Comparison of ENCODE assay signal across 8 mouse cellular contexts in the genomic region with DNA sequence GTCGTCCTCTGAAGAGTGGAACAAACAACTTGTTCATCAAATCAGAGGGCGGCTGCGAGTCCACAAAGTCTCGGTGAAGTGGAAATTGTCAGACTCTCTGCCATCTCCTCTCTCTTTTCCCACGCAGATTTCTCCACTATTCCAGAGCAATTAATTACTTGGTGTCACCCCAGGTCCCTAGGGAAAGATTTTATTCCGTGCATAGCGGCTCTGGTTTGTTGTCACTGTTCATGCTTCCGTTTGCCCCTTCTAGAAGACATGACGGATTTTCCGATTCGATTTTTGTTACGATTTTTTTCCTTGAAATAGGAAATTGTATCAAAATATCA. TPM values are rescaled to one million over a fixed set of nuclear protein-coding genes. Genes with fewer than 3 reads are reported as not detected.
DNase-seq lines count a peak whose midpoint lies in the region; ATAC-seq and TF ChIP-seq lines count a peak whose summit lies in the region.

No protein-coding gene starts in this region.

- ATAC-seq in liver, embryonic 12.5 days, result no peak
- ATAC-seq in stomach, postnatal 0 days (ENCODE audit: low FRiP score, low TSS enrichment), result no peak

- intact Hi-C loops in gastrocnemius, adult 2 months (cut with DNase I), result no loop called here

- H3K4me3 ChIP-seq in gastrocnemius, adult 2 months, result peak overlapping the region; percentile 87
- peak overlapping the region; percentile 93 for H3K4me3 ChIP-seq in testis, adult 2 months (ENCODE audit: control insufficient read depth, low read depth, low read length)
- H3K4me3 ChIP-seq in liver, embryonic 12.5 days, result peak overlapping the region; percentile 96
- peak overlapping the region; percentile 88 for H3K4me3 ChIP-seq in stomach, postnatal 0 days (ENCODE audit: low read depth, low read length)

- 6% methylated on average over 12 of the region's 12 CpGs for WGBS in liver, embryonic 12.5 days (ENCODE audit: insufficient replicate concordance)
- 5% methylated on average over 12 of the region's 12 CpGs for WGBS in stomach, postnatal 0 days

- no peak for DNase-seq in gastrocnemius, adult 2 months
- no peak for DNase-seq in gastrocnemius, postnatal 25 days
- no peak for DNase-seq in testis, postnatal 14 days (ENCODE audit: low spot score)
- no peak for DNase-seq in stomach, postnatal 0 days (ENCODE audit: low spot score)
- no peak for DNase-seq in thymus, adult 18-20 months
- DNase-seq in retina, postnatal 1 day, result no peak

- no peaks in the 10 kb centered on the region for H3K9me3 ChIP-seq in liver, embryonic 12.5 days (replicated peaks)
- no peaks in the 10 kb centered on the region for H3K9me3 ChIP-seq in stomach, postnatal 0 days (ENCODE audit: control insufficient read depth, low read length)

- H3K4me2 ChIP-seq in liver, embryonic 12.5 days, result peak overlapping the region; percentile 89
- peak overlapping the region; percentile 92 for H3K4me2 ChIP-seq in stomach, postnatal 0 days (replicated peaks; ENCODE audit: low read depth)

- no peaks in the 10 kb centered on the region for H3K36me3 ChIP-seq in testis, adult 2 months (ENCODE audit: control insufficient read depth, insufficient read depth, low read length)
- peaks cover 11% of the 10 kb centered on the region; the same call in 1 of the 2 replicates for H3K36me3 ChIP-seq in liver, embryonic 12.5 days
- H3K36me3 ChIP-seq in stomach, postnatal 0 days (ENCODE audit: control insufficient read depth, insufficient read depth, low read length), result no peaks in the 10 kb centered on the region

- no peak for TF ChIP-seq CTCF in gastrocnemius, adult 2 months (IDR thresholded peaks at IDR 0.05)
- no peak for TF ChIP-seq CTCF in testis, adult 2 months (IDR thresholded peaks at IDR 0.05; ENCODE audit: control insufficient read depth, insufficient read depth, insufficient replicate concordance, low read depth, low read length)
- no peak for TF ChIP-seq CTCF in stomach, postnatal 0 days (IDR thresholded peaks at IDR 0.05; ENCODE audit: low read depth)

- TF ChIP-seq EP300 in stomach, postnatal 0 days (optimal IDR thresholded peaks at IDR 0.05), result no peak

- no peaks in the 10 kb centered on the region for H3K27me3 ChIP-seq in testis, adult 2 months (ENCODE audit: control insufficient read depth, insufficient read depth, low read length)
- no peaks in the 10 kb centered on the region for H3K27me3 ChIP-seq in liver, embryonic 12.5 days (replicated peaks)
- no peaks in the 10 kb centered on the region for H3K27me3 ChIP-seq in stomach, postnatal 0 days (ENCODE audit: control insufficient read depth, insufficient read depth, low read length)

- peak overlapping the region; percentile 95 for H3K9ac ChIP-seq in liver, embryonic 12.5 days
- peak overlapping the region; percentile 80 for H3K9ac ChIP-seq in stomach, postnatal 0 days (ENCODE audit: low read length)

- peak overlapping the region; percentile 98 for H3K27ac ChIP-seq in gastrocnemius, adult 2 months
- peak overlapping the region; percentile 96 for H3K27ac ChIP-seq in testis, adult 2 months (ENCODE audit: control insufficient read depth, insufficient read depth, low read depth, low read length)
- H3K27ac ChIP-seq in liver, embryonic 12.5 days, result peak overlapping the region; percentile 93
- peak overlapping the region; percentile 98 for H3K27ac ChIP-seq in stomach, postnatal 0 days (replicated peaks)

- no peaks in the 10 kb centered on the region; the same call in 1 of the 2 replicates for H3K4me1 ChIP-seq in testis, adult 2 months (ENCODE audit: control insufficient read depth, insufficient read depth, low read length)
- peaks cover 31% of the 10 kb centered on the region for H3K4me1 ChIP-seq in liver, embryonic 12.5 days
- H3K4me1 ChIP-seq in stomach, postnatal 0 days (replicated peaks; ENCODE audit: control insufficient read depth, insufficient read depth), result peaks cover 3% of the 10 kb centered on the region; the same call in 1 of the 2 replicates

- TF ChIP-seq POLR2A in testis, adult 2 months (IDR thresholded peaks at IDR 0.05; ENCODE audit: control insufficient read depth, low read depth, low read length), result no peak

RNA-seq across cellular contexts. Expression of gene Cdc5l, which starts 0.7 kb away (rescaled TPM):
- 10 to 100 TPM; 39.5 to 41.3 TPM for total RNA-seq in gastrocnemius, adult 2 months (2021)
- total RNA-seq in gastrocnemius, postnatal 25 days (2021), result 10 to 100 TPM; 32.9 to 33.3 TPM
- 9.3 and 9.8 TPM in 2 replicates for polyA plus RNA-seq in testis, adult 2 months (2012; rRNA removed)
- 39.3 and 40.2 TPM in 2 replicates for polyA plus RNA-seq in liver, embryonic 12.5 days (2016; fragmentation: Nextera tagmentation; extraction: Ambion mirVana)
- 28.9 and 31.8 TPM in 2 replicates for polyA plus RNA-seq in stomach, postnatal 0 days (2015; fragmentation: Nextera tagmentation; extraction: Ambion mirVana)

RNA-seq across cellular contexts. Expression of gene Spats1, which starts 41.0 kb away (rescaled TPM):
- total RNA-seq in gastrocnemius, adult 2 months (2021), result not detected
- not detected for total RNA-seq in gastrocnemius, postnatal 25 days (2021)
- polyA plus RNA-seq in testis, adult 2 months (2012; rRNA removed), result 22.7 and 23.3 TPM in 2 replicates
- 0.24 and 0.26 TPM in 2 replicates for polyA plus RNA-seq in liver, embryonic 12.5 days (2016; fragmentation: Nextera tagmentation; extraction: Ambion mirVana)
- 0.24 and 0.25 TPM in 2 replicates for polyA plus RNA-seq in stomach, postnatal 0 days (2015; fragmentation: Nextera tagmentation; extraction: Ambion mirVana)

Comparison
In these comparisons a context has a peak if more than half of its experiments do, and no peak if none do; other contexts are left out.
1. RNA of gene Spats1, which starts 41.0 kb away (polyA plus RNA-seq): 22.7 to 23.3 TPM in testis, adult 2 months; 0.24 to 0.25 TPM in stomach, postnatal 0 days and 0.24 to 0.26 TPM in liver, embryonic 12.5 days; every median in the first group is over 10 times any median in the second.
2. Peak in every context shown above with its lines, with median percentiles within 50 percentile points of each other: H3K27ac ChIP-seq and H3K4me3 ChIP-seq.